Mouse (Mus musculus): Measurements from ENCODE around the gene Hist1h4c. TPM values are rescaled to one million over a fixed set of nuclear protein-coding genes. Genes with fewer than 3 reads are reported as not detected.
"Not testable (repeated sequence)": the region's sequence is repeated elsewhere in the genome, so short reads cannot be mapped to it uniquely, and the experiment has no call there.

The Hist1h4c gene
- polyA plus RNA-seq, 1 experiment from 2014 or later, result 2.3 TPM

GRCm38 (mm10) chr13:23724239-23724638 lies 26.0 kb upstream of the Hist1h4c start:
- ATAC-seq (ENCODE audit: low FRiP score, low read depth), result no peak
- Histone ChIP-seq H3K9ac (no peak overlapping the region), H3K36me3 (no peaks in the 10 kb centered on the region), H3K27me3 (no peaks in the 10 kb centered on the region), H3K27ac (replicated peaks) (no peak overlapping the region), H3K4me1 (replicated peaks) (no peaks in the 10 kb centered on the region), H3K4me2 (no peak overlapping the region), H3K9me3 (no peaks in the 10 kb centered on the region), H3K4me3 (no peak overlapping the region)
- WGBS, result 83% methylated on average over 4 of the region's 4 CpGs

GRCm38 (mm10) chr13:23717593-23718245 lies 19.5 kb upstream of the Hist1h4c start:
- H3K4me2 ChIP-seq; H3K9me3 ChIP-seq; H3K36me3 ChIP-seq; H3K27ac ChIP-seq (replicated peaks); ATAC-seq (ENCODE audit: low FRiP score, low read depth); H3K27me3 ChIP-seq; H3K4me3 ChIP-seq; H3K9ac ChIP-seq; H3K4me1 ChIP-seq (replicated peaks): not testable (repeated sequence)
- WGBS, result 18% methylated on average over 2 of the region's 2 CpGs

- Histone ChIP-seq H3K27ac (replicated peaks) (no peak overlapping the region), H3K36me3 (no peaks in the 10 kb centered on the region), H3K27me3 (no peaks in the 10 kb centered on the region), H3K9me3 (no peaks in the 10 kb centered on the region), H3K4me3 (no peak overlapping the region), H3K9ac (no peak overlapping the region), H3K4me2 (no peak overlapping the region), H3K4me1 (replicated peaks) (no peaks in the 10 kb centered on the region)
- no peak for ATAC-seq (ENCODE audit: low FRiP score, low read depth)
- WGBS, result 57% methylated on average over 11 of the region's 11 CpGs
These were observed 18.9 kb upstream of the Hist1h4c start for GRCm38 (mm10) chr13:23717176-23717575.

GRCm38 (mm10) chr13:23716261-23717042 lies 18.2 kb upstream of the Hist1h4c start:
- no peak overlapping the region for H3K4me3 ChIP-seq
- no peak overlapping the region for H3K4me2 ChIP-seq
- H3K4me1 ChIP-seq (replicated peaks), result no peaks in the 10 kb centered on the region
- 88% methylated on average over 5 of the region's 5 CpGs for WGBS
- H3K9me3 ChIP-seq, result no peaks in the 10 kb centered on the region
- ATAC-seq (ENCODE audit: low FRiP score, low read depth), result no peak
- H3K9ac ChIP-seq, result no peak overlapping the region
- no peaks in the 10 kb centered on the region for H3K27me3 ChIP-seq
- H3K36me3 ChIP-seq, result no peaks in the 10 kb centered on the region
- H3K27ac ChIP-seq (replicated peaks), result no peak overlapping the region

GRCm38 (mm10) chr13:23710374-23711089 lies 12.3 kb upstream of the Hist1h4c start, which contains the start of gene Hfe:
Gene Hfe, minus strand, starts transcription at chr13:23710854.
- 3% methylated on average over 17 of the region's 17 CpGs for WGBS
- peak within 1 kb of the TSS; percentile 54 for H3K4me2 ChIP-seq
- peaks cover 8% of the 10 kb centered on the region for H3K4me1 ChIP-seq (replicated peaks)
- H3K36me3 ChIP-seq, result no peaks in the 10 kb centered on the region
- H3K27ac ChIP-seq (replicated peaks), result peak within 1 kb of the TSS; percentile 0; the same call in 1 of the 2 replicates
- H3K27me3 ChIP-seq, result no peaks in the 10 kb centered on the region
- no peaks in the 10 kb centered on the region for H3K9me3 ChIP-seq
- peak within 1 kb of the TSS; percentile 28 for H3K4me3 ChIP-seq
- H3K9ac ChIP-seq, result peak within 1 kb of the TSS; percentile 21; the same call in 1 of the 2 replicates
- ATAC-seq (ENCODE audit: low FRiP score, low read depth), result peak; percentile 72; the same call in 1 of the 2 replicates

- peak overlapping the region; percentile 21; the same call in 1 of the 2 replicates for H3K9ac ChIP-seq
- peaks cover 8% of the 10 kb centered on the region for H3K4me1 ChIP-seq (replicated peaks)
- 9% methylated on average over 15 of the region's 15 CpGs for WGBS
- H3K27ac ChIP-seq (replicated peaks), result peak overlapping the region; percentile 0; the same call in 1 of the 2 replicates
- peak overlapping the region; percentile 28 for H3K4me3 ChIP-seq
- H3K36me3 ChIP-seq, result no peaks in the 10 kb centered on the region
- peak overlapping the region; percentile 54 for H3K4me2 ChIP-seq
- no peak for ATAC-seq (ENCODE audit: low FRiP score, low read depth)
- H3K27me3 ChIP-seq, result no peaks in the 10 kb centered on the region
- H3K9me3 ChIP-seq, result no peaks in the 10 kb centered on the region
These were observed 11.6 kb upstream of the Hist1h4c start for GRCm38 (mm10) chr13:23709714-23710373.

- ATAC-seq (ENCODE audit: low FRiP score, low read depth), result no peak
- Histone ChIP-seq H3K9ac (no peak overlapping the region), H3K4me3 (no peak overlapping the region), H3K36me3 (no peaks in the 10 kb centered on the region), H3K27ac (replicated peaks) (no peak overlapping the region), H3K4me2 (no peak overlapping the region), H3K4me1 (replicated peaks) (peaks cover 8% of the 10 kb centered on the region), H3K9me3 (no peaks in the 10 kb centered on the region), H3K27me3 (no peaks in the 10 kb centered on the region)
- WGBS, result 81% methylated on average over 4 of the region's 4 CpGs
These were observed 10.4 kb upstream of the Hist1h4c start for GRCm38 (mm10) chr13:23708654-23709053.

GRCm38 (mm10) chr13:23708041-23708440 lies 9.8 kb upstream of the Hist1h4c start:
- no peak for ATAC-seq (ENCODE audit: low FRiP score, low read depth)
- Histone ChIP-seq H3K9me3 (no peaks in the 10 kb centered on the region), H3K27me3 (no peaks in the 10 kb centered on the region), H3K4me1 (replicated peaks) (peaks cover 8% of the 10 kb centered on the region), H3K9ac (no peak overlapping the region), H3K36me3 (no peaks in the 10 kb centered on the region), H3K4me2 (no peak overlapping the region), H3K27ac (replicated peaks) (no peak overlapping the region), H3K4me3 (no peak overlapping the region)
- 77% methylated on average over 4 of the region's 4 CpGs for WGBS

GRCm38 (mm10) chr13:23706771-23707170 lies 8.5 kb upstream of the Hist1h4c start:
- Histone ChIP-seq H3K9ac (no peak overlapping the region), H3K4me3 (no peak overlapping the region), H3K27me3 (no peaks in the 10 kb centered on the region), H3K9me3 (no peaks in the 10 kb centered on the region), H3K4me1 (replicated peaks) (peaks cover 8% of the 10 kb centered on the region), H3K27ac (replicated peaks) (no peak overlapping the region), H3K36me3 (no peaks in the 10 kb centered on the region), H3K4me2 (no peak overlapping the region)
- WGBS, result 92% methylated on average over 12 of the region's 12 CpGs
- no peak for ATAC-seq (ENCODE audit: low FRiP score, low read depth)

GRCm38 (mm10) chr13:23705751-23706356 lies 7.6 kb upstream of the Hist1h4c start:
- no peak for ATAC-seq (ENCODE audit: low FRiP score, low read depth)
- no peak overlapping the region for H3K4me2 ChIP-seq
- H3K27me3 ChIP-seq, result no peaks in the 10 kb centered on the region
- WGBS, result 96% methylated on average over 7 of the region's 7 CpGs
- H3K4me3 ChIP-seq, result no peak overlapping the region
- no peaks in the 10 kb centered on the region for H3K36me3 ChIP-seq
- H3K9me3 ChIP-seq, result no peaks in the 10 kb centered on the region
- H3K9ac ChIP-seq, result no peak overlapping the region
- H3K27ac ChIP-seq (replicated peaks), result no peak overlapping the region
- H3K4me1 ChIP-seq (replicated peaks), result peaks cover 8% of the 10 kb centered on the region

GRCm38 (mm10) chr13:23702801-23703200 lies 4.5 kb upstream of the Hist1h4c start:
- H3K27me3 ChIP-seq; H3K4me2 ChIP-seq; H3K36me3 ChIP-seq; H3K9ac ChIP-seq; H3K4me1 ChIP-seq (replicated peaks); H3K9me3 ChIP-seq; ATAC-seq (ENCODE audit: low FRiP score, low read depth); H3K4me3 ChIP-seq; H3K27ac ChIP-seq (replicated peaks): not testable (repeated sequence)
- WGBS, result 90% methylated on average over 2 of the region's 2 CpGs

Data from hindbrain, embryonic 15.5 days (tissue).